Mouse (Mus musculus): ENCODE measurements around the gene Gse1.

DNA sequence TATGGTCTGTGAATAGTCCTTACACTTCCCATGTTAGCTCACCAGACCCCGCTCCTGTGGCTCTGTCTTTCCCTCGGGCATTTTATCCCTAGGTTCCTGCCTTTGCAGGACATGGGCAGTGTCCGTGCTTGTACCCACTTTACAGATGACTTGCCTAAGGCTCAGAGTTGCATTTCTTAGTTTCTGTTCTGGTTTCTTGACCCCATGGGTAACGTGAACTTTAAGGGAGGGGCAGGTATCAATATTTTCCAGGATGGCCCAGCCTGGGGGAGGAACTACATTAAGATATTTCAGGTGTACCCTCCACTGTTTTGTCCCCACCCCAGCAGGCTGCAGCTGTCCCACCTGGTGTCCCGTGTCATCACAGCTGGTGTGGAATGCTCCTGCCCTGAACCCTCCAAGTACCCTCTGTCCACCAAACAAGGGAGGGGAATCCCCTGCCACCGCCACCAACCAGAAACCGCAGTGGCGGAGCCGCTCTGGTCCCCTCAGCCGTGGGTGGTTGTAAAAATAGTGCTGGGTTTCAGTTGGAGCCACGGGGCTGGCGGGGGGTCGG, 36.2 kb downstream of the Gse1 start:
- TF ChIP-seq CTCF (IDR thresholded peaks at IDR 0.05 in 2 of 3, conservative IDR thresholded peaks at IDR 0.05 in 1 of 3; ENCODE audit: control insufficient read depth in 1 of 3, insufficient read depth in 1 of 3, low read depth in 2 of 3, low read length in 3 of 3, poor library complexity in 1 of 3, severe bottlenecking in 1 of 3) (no peak), MAX (IDR thresholded peaks at IDR 0.05; ENCODE audit: low read length) (no peak), E2F4 (IDR thresholded peaks at IDR 0.05; ENCODE audit: borderline replicate concordance, low read depth, low read length) (no peak), CHD1 (IDR thresholded peaks at IDR 0.05; ENCODE audit: low read depth, low read length) (no peak), TCF12 (IDR thresholded peaks at IDR 0.05; ENCODE audit: low read depth, low read length) (no peak), ZMIZ1 (IDR thresholded peaks at IDR 0.05; ENCODE audit: low read depth, low read length) (no peak), ZC3H11A (IDR thresholded peaks at IDR 0.05; ENCODE audit: low read depth, low read length) (no peak), USF1 (IDR thresholded peaks at IDR 0.05; ENCODE audit: low read depth, low read length) (no peak), POLR2A (IDR thresholded peaks at IDR 0.05; ENCODE audit: control insufficient read depth in 1 of 2, insufficient read depth in 1 of 2, low read depth in 1 of 2, low read length in 2 of 2, poor library complexity in 1 of 2) (no peak), NRF1 (IDR thresholded peaks at IDR 0.05; ENCODE audit: insufficient read depth, low read depth, low read length, poor library complexity, severe bottlenecking) (no peak), TBP (IDR thresholded peaks at IDR 0.05; ENCODE audit: low read depth, low read length) (no peak)

Measured in MEL (cell line).